Mouse (Mus musculus): ENCODE measurements at regions not wholly inside any gene's neighbourhood (a gene's known extent, or its start where the extent isn't known, plus 50 kb on each side); places are given as distances from the start of the nearest gene placed in this dataset.

GRCm38 (mm10) chr10:25032625-25033024, 105.3 kb upstream of the Arg1 start:
- no peak for DNase-seq (ENCODE audit: extremely low spot score)

GRCm38 (mm10) chr10:25029387-25029915, 102.2 kb upstream of the Arg1 start:
- DNase-seq (ENCODE audit: extremely low spot score), result no peak

- no peak for DNase-seq (ENCODE audit: extremely low spot score)
Observed at GRCm38 (mm10) chr10:25023601-25024157, 96.4 kb upstream of the Arg1 start.

GRCm38 (mm10) chr10:25023044-25023540, 95.8 kb upstream of the Arg1 start:
- DNase-seq (ENCODE audit: extremely low spot score), result no peak

- no peak for DNase-seq (ENCODE audit: extremely low spot score)
Observed at GRCm38 (mm10) chr10:25018946-25019345, 91.7 kb upstream of the Arg1 start.

- DNase-seq (ENCODE audit: extremely low spot score), result no peak
Observed at GRCm38 (mm10) chr10:25017843-25018242, 90.6 kb upstream of the Arg1 start.

- no peak for DNase-seq (ENCODE audit: extremely low spot score)
Observed at GRCm38 (mm10) chr10:25016110-25016509, 88.8 kb upstream of the Arg1 start.

- no peak for DNase-seq (ENCODE audit: extremely low spot score)
Observed at GRCm38 (mm10) chr10:25012129-25012528, 84.8 kb upstream of the Arg1 start.

GRCm38 (mm10) chr10:25001299-25001698, 74.0 kb upstream of the Arg1 start:
- DNase-seq (ENCODE audit: extremely low spot score), result no peak

- DNase-seq (ENCODE audit: extremely low spot score), result no peak
Observed at GRCm38 (mm10) chr10:25000231-25001222, 73.2 kb upstream of the Arg1 start.

- DNase-seq (ENCODE audit: extremely low spot score), result no peak
Observed at GRCm38 (mm10) chr10:24999807-25000206, 72.5 kb upstream of the Arg1 start.

- no peak for DNase-seq (ENCODE audit: extremely low spot score)
Observed at GRCm38 (mm10) chr10:24997661-24998060, 70.4 kb upstream of the Arg1 start.

GRCm38 (mm10) chr10:24995751-24996150, 68.5 kb upstream of the Arg1 start:
- no peak for DNase-seq (ENCODE audit: extremely low spot score)

GRCm38 (mm10) chr10:24989965-24990653, 62.8 kb upstream of the Arg1 start:
- no peak for DNase-seq (ENCODE audit: extremely low spot score)

- DNase-seq (ENCODE audit: extremely low spot score), result no peak
Observed at GRCm38 (mm10) chr10:24984801-24985200, 57.5 kb upstream of the Arg1 start.

- no peak for DNase-seq (ENCODE audit: extremely low spot score)
Observed at GRCm38 (mm10) chr10:24981763-24982162, 54.5 kb upstream of the Arg1 start.
